Mouse (Mus musculus) limb, embryonic 12.5 days (tissue): Measurements from ENCODE around the gene Glrp1. TPM values are rescaled to one million over a fixed set of nuclear protein-coding genes. Genes with fewer than 3 reads are reported as not detected.

Experiments
- ATAC-seq: fragments of 200-750 bp; cut with Nextera tagmentation; 2 replicates; pipeline ENCODE4 v1.8.0; 2017; ENCODE audit warnings: low read depth, moderate TSS enrichment; ENCODE audit not compliant: insufficient number of reproducible peaks, insufficient read depth, low FRiP score, low TSS enrichment
- H3K27ac ChIP-seq: fragments of 300-500 bp; sonication (generic); 2 replicates; pipeline ENCODE4 v1.5.1; 2016; ENCODE audit warnings: mild to moderate bottlenecking, moderate library complexity
- H3K27me3 ChIP-seq: fragments of 300-500 bp; sonication (generic); 2 replicates; pipeline ENCODE4 v1.6.1; 2016; ENCODE audit warnings: mild to moderate bottlenecking, moderate library complexity
- H3K36me3 ChIP-seq: fragments of 300-500 bp; sonication (generic); 2 replicates; pipeline ENCODE4 v1.6.1; 2016; ENCODE audit warnings: mild to moderate bottlenecking, moderate library complexity
- H3K4me1 ChIP-seq: fragments of 300-500 bp; sonication (generic); replicated peaks from 2 replicates; pipeline ENCODE4 v1.6.1; 2016
- H3K4me2 ChIP-seq: fragments of 300-500 bp; sonication (generic); 2 replicates; pipeline ENCODE4 v1.6.1; 2016; ENCODE audit warnings: mild to moderate bottlenecking, moderate library complexity
- H3K4me3 ChIP-seq: fragments of 300-500 bp; sonication (generic); replicated peaks from 2 replicates; pipeline ENCODE4 v1.5.1; 2016; ENCODE audit warnings: mild to moderate bottlenecking
- H3K9ac ChIP-seq: fragments of 300-500 bp; sonication (generic); replicated peaks from 2 replicates; pipeline ENCODE4 v1.6.1; 2016; ENCODE audit warnings: mild to moderate bottlenecking, moderate library complexity
- H3K9me3 ChIP-seq: fragments of 300-500 bp; sonication (generic); 2 replicates; pipeline ENCODE4 v1.6.1; 2016; ENCODE audit warnings: mild to moderate bottlenecking, moderate library complexity
- WGBS: fragments of 180-500 bp; shearing (Covaris S2); methylation state at CpG from one replicate; pipeline ENCODE4 v1.1.7; 2016; 5-methylcytosine and 5-hydroxymethylcytosine counted together
- polyA plus RNA-seq: library from polyadenylated mRNA; unstranded; fragments of >200 nt; fragmentation: Nextera tagmentation; extraction: Ambion mirVana; gene quantifications from 2 replicates; pipeline ENCODE4 v1.2.1, GENCODE M21; 2016

Gene Glrp1
- polyA plus RNA-seq, 1 experiment from 2014 or later, result not detected

- Histone ChIP-seq H3K4me2 (no peak overlapping the region), H3K4me1 (peaks cover 35% of the 10 kb centered on the region), H3K9ac (no peak overlapping the region), H3K27me3 (no peaks in the 10 kb centered on the region), H3K4me3 (no peak overlapping the region), H3K36me3 (no peaks in the 10 kb centered on the region), H3K27ac (no peak overlapping the region), H3K9me3 (no peaks in the 10 kb centered on the region)
- 4% methylated on average over 8 of the region's 8 CpGs for WGBS
- no peak for ATAC-seq
These were observed 34.3 kb downstream of the Glrp1 start for GRCm38 (mm10) chr1:88475502-88475953.

GRCm38 (mm10) chr1:88474598-88474997, 35.3 kb downstream of the Glrp1 start:
- Histone ChIP-seq H3K27ac (no peak overlapping the region), H3K9me3 (no peaks in the 10 kb centered on the region), H3K27me3 (no peaks in the 10 kb centered on the region), H3K4me3 (no peak overlapping the region), H3K9ac (no peak overlapping the region), H3K4me2 (no peak overlapping the region), H3K36me3 (no peaks in the 10 kb centered on the region), H3K4me1 (peaks cover 35% of the 10 kb centered on the region)
- ATAC-seq, result no peak
- 6% methylated on average over 7 of the region's 7 CpGs for WGBS

- no peak overlapping the region for H3K4me2 ChIP-seq
- WGBS, result 44% methylated on average over 2 of the region's 2 CpGs
- H3K4me3 ChIP-seq, result no peak overlapping the region
These were observed 36.0 kb downstream of the Glrp1 start for GRCm38 (mm10) chr1:88473899-88474298.

GRCm38 (mm10) chr1:88472258-88472657, 37.6 kb downstream of the Glrp1 start:
- Histone ChIP-seq H3K4me1 (peaks cover 27% of the 10 kb centered on the region), H3K9ac (no peak overlapping the region), H3K4me3 (no peak overlapping the region), H3K27me3 (no peaks in the 10 kb centered on the region), H3K36me3 (no peaks in the 10 kb centered on the region), H3K9me3 (no peaks in the 10 kb centered on the region), H3K4me2 (no peak overlapping the region), H3K27ac (no peak overlapping the region)
- 36% methylated on average over 6 of the region's 6 CpGs for WGBS
- no peak for ATAC-seq

More at GRCm38 (mm10) chr1:88473899-88474298, 36.0 kb downstream of the Glrp1 start:
- Histone ChIP-seq H3K4me1 (peaks cover 35% of the 10 kb centered on the region), H3K36me3 (no peaks in the 10 kb centered on the region), H3K27ac (no peak overlapping the region), H3K9me3 (no peaks in the 10 kb centered on the region), H3K9ac (no peak overlapping the region), H3K27me3 (no peaks in the 10 kb centered on the region)
- no peak; the same call in 1 of the 2 replicates for ATAC-seq

GRCm38 (mm10) chr1:88469746-88470145, 40.1 kb downstream of the Glrp1 start:
- H3K9me3 ChIP-seq, result no peaks in the 10 kb centered on the region
- no peak overlapping the region for H3K9ac ChIP-seq
- H3K27ac ChIP-seq, result no peak overlapping the region
- H3K4me3 ChIP-seq, result no peak overlapping the region
- H3K27me3 ChIP-seq, result no peaks in the 10 kb centered on the region
- no peaks in the 10 kb centered on the region for H3K36me3 ChIP-seq
- 93% methylated on average over 4 of the region's 4 CpGs for WGBS
- H3K4me1 ChIP-seq, result peaks cover 10% of the 10 kb centered on the region
- H3K4me2 ChIP-seq, result no peak overlapping the region
- no peak for ATAC-seq

- Histone ChIP-seq H3K36me3 (no peaks in the 10 kb centered on the region), H3K9ac (no peak overlapping the region), H3K9me3 (no peaks in the 10 kb centered on the region), H3K4me1 (peaks cover 7% of the 10 kb centered on the region; the same call in 1 of the 2 replicates), H3K27ac (no peak overlapping the region), H3K4me2 (no peak overlapping the region), H3K27me3 (no peaks in the 10 kb centered on the region), H3K4me3 (no peak overlapping the region)
- ATAC-seq, result no peak
- 92% methylated on average over 2 of the region's 2 CpGs for WGBS
These were observed 41.5 kb downstream of the Glrp1 start for GRCm38 (mm10) chr1:88468335-88468734.

- ATAC-seq, result no peak
- H3K4me3 ChIP-seq, result no peak overlapping the region
- H3K27ac ChIP-seq, result no peak overlapping the region
- 84% methylated on average over 5 of the region's 5 CpGs for WGBS
- H3K9ac ChIP-seq, result no peak overlapping the region
- no peak overlapping the region for H3K4me2 ChIP-seq
- peaks cover 12% of the 10 kb centered on the region for H3K4me1 ChIP-seq
- H3K9me3 ChIP-seq, result no peaks in the 10 kb centered on the region
- H3K36me3 ChIP-seq, result no peaks in the 10 kb centered on the region
- H3K27me3 ChIP-seq, result no peaks in the 10 kb centered on the region
These were observed 42.0 kb downstream of the Glrp1 start for GRCm38 (mm10) chr1:88467866-88468265.

GRCm38 (mm10) chr1:88466325-88467064, 43.4 kb downstream of the Glrp1 start:
- no peaks in the 10 kb centered on the region for H3K27me3 ChIP-seq
- H3K4me1 ChIP-seq, result peaks cover 19% of the 10 kb centered on the region
- H3K4me2 ChIP-seq, result no peak overlapping the region
- no peak overlapping the region for H3K4me3 ChIP-seq
- H3K36me3 ChIP-seq, result no peaks in the 10 kb centered on the region
- ATAC-seq, result no peak
- no peak overlapping the region for H3K27ac ChIP-seq
- no peaks in the 10 kb centered on the region for H3K9me3 ChIP-seq
- H3K9ac ChIP-seq, result no peak overlapping the region
- 73% methylated on average over 8 of the region's 8 CpGs for WGBS

- no peaks in the 10 kb centered on the region for H3K36me3 ChIP-seq
- no peak overlapping the region for H3K4me3 ChIP-seq
- WGBS, result 65% methylated on average over 4 of the region's 4 CpGs
- ATAC-seq, result no peak
- peaks cover 19% of the 10 kb centered on the region for H3K4me1 ChIP-seq
- no peak overlapping the region for H3K4me2 ChIP-seq
- no peaks in the 10 kb centered on the region for H3K9me3 ChIP-seq
- no peak overlapping the region for H3K27ac ChIP-seq
- H3K9ac ChIP-seq, result no peak overlapping the region
- H3K27me3 ChIP-seq, result no peaks in the 10 kb centered on the region
These were observed 44.1 kb downstream of the Glrp1 start for GRCm38 (mm10) chr1:88465722-88466121.

- H3K4me3 ChIP-seq, result no peak overlapping the region
- no peaks in the 10 kb centered on the region for H3K9me3 ChIP-seq
- no peaks in the 10 kb centered on the region for H3K36me3 ChIP-seq
- ATAC-seq, result no peak
- H3K9ac ChIP-seq, result no peak overlapping the region
- H3K4me1 ChIP-seq, result peaks cover 19% of the 10 kb centered on the region
- 84% methylated on average over 6 of the region's 6 CpGs for WGBS
- no peaks in the 10 kb centered on the region for H3K27me3 ChIP-seq
- H3K4me2 ChIP-seq, result no peak overlapping the region
- no peak overlapping the region for H3K27ac ChIP-seq
These were observed 45.6 kb downstream of the Glrp1 start for GRCm38 (mm10) chr1:88464109-88464905.

GRCm38 (mm10) chr1:88463241-88463640, 46.6 kb downstream of the Glrp1 start:
- Histone ChIP-seq H3K9me3 (peaks cover 4% of the 10 kb centered on the region), H3K4me1 (peaks cover 19% of the 10 kb centered on the region), H3K4me2 (no peak overlapping the region), H3K27ac (peak overlapping the region; percentile 56), H3K9ac (no peak overlapping the region), H3K4me3 (no peak overlapping the region), H3K27me3 (no peaks in the 10 kb centered on the region), H3K36me3 (no peaks in the 10 kb centered on the region)
- 76% methylated on average over 3 of the region's 3 CpGs for WGBS
- no peak for ATAC-seq
